Mouse (Mus musculus) frontal cortex, adult (tissue): ENCODE data around the gene Meis2.

Source experiments
- ATAC-seq: cut with Nextera tagmentation; 2 replicates; pipeline ENCODE4 v1.9.2; 2017; ENCODE audit warnings: mild to moderate bottlenecking, moderate library complexity, mixed read lengths; ENCODE audit not compliant: low TSS enrichment

Meis2 gene

GRCm38 (mm10) chr2:115948630-115949426, 116.8 kb downstream of the Meis2 start:
- ATAC-seq = no peak

- no peak for ATAC-seq
Observed at GRCm38 (mm10) chr2:115947714-115948226, 117.9 kb downstream of the Meis2 start.

GRCm38 (mm10) chr2:115943044-115943443, 122.6 kb downstream of the Meis2 start:
- no peak for ATAC-seq

- no peak for ATAC-seq
Observed at GRCm38 (mm10) chr2:115939849-115940248, 125.8 kb downstream of the Meis2 start.

- peak; percentile 42; the same call in 1 of the 2 replicates for ATAC-seq
Observed at GRCm38 (mm10) chr2:115938926-115939563, 126.6 kb downstream of the Meis2 start.

- no peak for ATAC-seq
Observed at GRCm38 (mm10) chr2:115938296-115938695, 127.3 kb downstream of the Meis2 start.

- ATAC-seq = no peak
Observed at GRCm38 (mm10) chr2:115937896-115938295, 127.7 kb downstream of the Meis2 start.

- ATAC-seq = no peak
Observed at GRCm38 (mm10) chr2:115936786-115937185, 128.9 kb downstream of the Meis2 start.

GRCm38 (mm10) chr2:115934299-115934698, 131.3 kb downstream of the Meis2 start:
- ATAC-seq = no peak

GRCm38 (mm10) chr2:115933259-115933658, 132.4 kb downstream of the Meis2 start:
- no peak for ATAC-seq

- no peak for ATAC-seq
Observed at GRCm38 (mm10) chr2:115925744-115926143, 139.9 kb downstream of the Meis2 start.

GRCm38 (mm10) chr2:115924472-115924871, 141.2 kb downstream of the Meis2 start:
- ATAC-seq = no peak

- ATAC-seq = no peak
Observed at GRCm38 (mm10) chr2:115923247-115923646, 142.4 kb downstream of the Meis2 start.

- ATAC-seq = no peak
Observed at GRCm38 (mm10) chr2:115921687-115922086, 144.0 kb downstream of the Meis2 start.

- no peak for ATAC-seq
Observed at GRCm38 (mm10) chr2:115920336-115920951, 145.2 kb downstream of the Meis2 start.

- no peak for ATAC-seq
Observed at GRCm38 (mm10) chr2:115919141-115920071, 146.2 kb downstream of the Meis2 start.

- ATAC-seq = no peak
Observed at GRCm38 (mm10) chr2:115918561-115918960, 147.1 kb downstream of the Meis2 start.

- ATAC-seq = no peak
Observed at GRCm38 (mm10) chr2:115914539-115914938, 151.1 kb downstream of the Meis2 start.

GRCm38 (mm10) chr2:115912948-115913529, 152.6 kb downstream of the Meis2 start:
- ATAC-seq = no peak

- ATAC-seq = no peak
Observed at GRCm38 (mm10) chr2:115911913-115912642, 153.6 kb downstream of the Meis2 start.
